Mouse (Mus musculus): ENCODE data around the gene Cpvl. TPM values are rescaled to one million over a fixed set of nuclear protein-coding genes. Genes with fewer than 3 reads are reported as not detected.

Gene Cpvl
- polyA plus RNA-seq, 1 experiment from 2014 or later = not detected

DNA sequence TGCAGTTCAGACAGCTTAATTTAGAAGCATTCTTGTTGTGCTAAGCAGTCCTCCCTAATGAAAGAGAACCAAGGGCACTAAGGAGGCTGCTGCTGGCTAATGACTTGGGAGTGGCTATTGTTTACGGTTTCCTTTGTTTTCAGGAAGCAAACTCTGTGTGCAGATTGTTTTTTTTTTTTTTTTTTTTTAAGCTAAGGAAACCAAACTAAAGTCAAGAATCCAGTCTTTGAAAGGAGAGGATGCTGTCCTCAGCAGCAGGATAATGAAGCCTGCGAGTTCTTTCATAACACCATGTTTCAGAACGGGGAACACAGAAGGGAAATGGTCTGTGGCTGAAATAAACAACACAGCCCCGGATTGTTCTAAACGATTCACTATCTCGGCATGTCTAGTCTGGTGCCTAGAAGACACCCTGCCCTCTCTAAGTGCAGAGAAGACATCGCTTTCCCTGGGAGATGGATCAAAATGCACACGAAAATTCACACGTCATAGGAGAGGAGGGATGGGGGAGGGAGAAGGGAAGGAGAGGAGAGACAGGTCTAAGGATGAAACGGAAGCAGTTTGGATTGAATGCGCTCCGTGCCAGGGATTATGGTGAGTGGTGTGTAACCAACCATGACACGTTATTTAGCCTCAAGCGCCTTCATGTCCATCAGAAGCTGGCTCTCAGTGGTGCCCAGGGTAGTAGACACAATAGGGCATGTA, 97.8 kb downstream of the Cpvl start:
- H3K4me3 ChIP-seq (ENCODE audit: low read depth, low read length) = peak overlapping the region; percentile 16
- peak; percentile 89 for ATAC-seq
- H3K9ac ChIP-seq (ENCODE audit: low read depth, low read length) = peak overlapping the region; percentile 3; the same call in 1 of the 2 replicates
- H3K9me3 ChIP-seq (replicated peaks; ENCODE audit: control insufficient read depth, low read length, poor library complexity, severe bottlenecking) = peaks cover 7% of the 10 kb centered on the region; the same call in 1 of the 2 replicates
- no peaks in the 10 kb centered on the region for H3K36me3 ChIP-seq (ENCODE audit: control insufficient read depth, insufficient read depth, low read length)
- H3K27ac ChIP-seq (ENCODE audit: low read length) = peak overlapping the region; percentile 62
- H3K4me2 ChIP-seq (ENCODE audit: low read length) = peak overlapping the region; percentile 43
- WGBS = 3% methylated on average over 14 of the region's 14 CpGs
- peaks cover 18% of the 10 kb centered on the region for H3K4me1 ChIP-seq (ENCODE audit: control insufficient read depth, insufficient read depth, low read length)
- H3K27me3 ChIP-seq (ENCODE audit: control insufficient read depth, insufficient read depth, low read depth, low read length) = no peaks in the 10 kb centered on the region

DNA sequence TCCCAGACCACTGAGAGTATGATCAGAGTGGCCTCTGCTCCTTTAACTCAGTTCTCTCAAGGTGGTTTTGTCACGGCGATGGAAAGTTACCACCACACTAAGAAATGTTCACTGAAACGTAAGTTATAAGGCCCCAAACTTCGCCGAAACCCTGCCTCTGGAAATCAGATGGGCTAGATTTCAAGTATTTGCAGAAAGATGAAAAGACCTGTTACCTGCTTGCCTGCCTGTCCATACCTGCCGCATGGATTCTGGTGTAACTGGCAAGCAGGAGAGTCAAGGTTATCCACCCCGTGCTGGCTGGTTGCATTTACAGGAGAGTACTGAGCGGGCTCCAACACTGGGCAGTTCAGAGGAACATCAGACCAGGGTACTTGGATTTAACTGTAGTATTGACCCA, 98.9 kb downstream of the Cpvl start:
- Histone ChIP-seq H3K27me3 (ENCODE audit: control insufficient read depth, insufficient read depth, low read depth, low read length) (no peaks in the 10 kb centered on the region), H3K4me3 (ENCODE audit: low read depth, low read length) (no peak overlapping the region), H3K4me1 (ENCODE audit: control insufficient read depth, insufficient read depth, low read length) (peaks cover 18% of the 10 kb centered on the region), H3K9ac (ENCODE audit: low read depth, low read length) (no peak overlapping the region), H3K36me3 (ENCODE audit: control insufficient read depth, insufficient read depth, low read length) (no peaks in the 10 kb centered on the region), H3K9me3 (replicated peaks; ENCODE audit: control insufficient read depth, low read length, poor library complexity, severe bottlenecking) (peaks cover 7% of the 10 kb centered on the region; the same call in 1 of the 2 replicates), H3K27ac (ENCODE audit: low read length) (no peak overlapping the region), H3K4me2 (ENCODE audit: low read length) (no peak overlapping the region)
- 93% methylated on average over 8 of the region's 8 CpGs for WGBS
- ATAC-seq = no peak

DNA sequence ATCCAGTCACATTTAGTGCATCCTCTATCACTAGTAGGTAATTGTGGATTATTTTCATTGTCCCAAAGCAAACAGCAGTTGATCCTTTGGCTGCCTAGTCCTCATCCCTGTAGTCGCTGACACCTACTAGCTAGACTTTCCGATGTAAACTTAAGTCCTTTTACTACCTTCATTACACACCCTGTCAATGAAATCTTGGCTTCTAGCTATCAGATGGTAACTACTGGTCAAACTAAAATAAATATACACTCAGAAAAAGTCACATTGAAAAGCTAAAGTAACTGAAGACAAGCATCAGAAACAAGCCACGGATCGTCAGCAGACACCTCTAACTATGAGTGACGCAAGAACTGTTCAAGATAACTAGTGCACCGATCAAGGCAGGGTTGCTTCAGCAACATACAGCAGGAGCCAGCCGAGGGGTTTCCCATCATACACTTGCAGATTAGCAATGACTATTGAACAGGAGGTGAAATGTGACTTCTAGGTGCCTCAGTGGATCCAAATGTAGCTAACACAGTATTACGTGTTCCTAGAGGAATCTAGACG, 103.5 kb downstream of the Cpvl start:
- Histone ChIP-seq H3K36me3 (ENCODE audit: control insufficient read depth, insufficient read depth, low read length) (no peaks in the 10 kb centered on the region), H3K9me3 (replicated peaks; ENCODE audit: control insufficient read depth, low read length, poor library complexity, severe bottlenecking) (peaks cover 7% of the 10 kb centered on the region; the same call in 1 of the 2 replicates), H3K9ac (ENCODE audit: low read depth, low read length) (no peak overlapping the region), H3K27me3 (ENCODE audit: control insufficient read depth, insufficient read depth, low read depth, low read length) (no peaks in the 10 kb centered on the region), H3K4me3 (ENCODE audit: low read depth, low read length) (no peak overlapping the region), H3K4me1 (ENCODE audit: control insufficient read depth, insufficient read depth, low read length) (no peaks in the 10 kb centered on the region), H3K27ac (ENCODE audit: low read length) (no peak overlapping the region), H3K4me2 (ENCODE audit: low read length) (no peak overlapping the region)
- 90% methylated on average over 9 of the region's 9 CpGs for WGBS
- ATAC-seq = no peak

DNA sequence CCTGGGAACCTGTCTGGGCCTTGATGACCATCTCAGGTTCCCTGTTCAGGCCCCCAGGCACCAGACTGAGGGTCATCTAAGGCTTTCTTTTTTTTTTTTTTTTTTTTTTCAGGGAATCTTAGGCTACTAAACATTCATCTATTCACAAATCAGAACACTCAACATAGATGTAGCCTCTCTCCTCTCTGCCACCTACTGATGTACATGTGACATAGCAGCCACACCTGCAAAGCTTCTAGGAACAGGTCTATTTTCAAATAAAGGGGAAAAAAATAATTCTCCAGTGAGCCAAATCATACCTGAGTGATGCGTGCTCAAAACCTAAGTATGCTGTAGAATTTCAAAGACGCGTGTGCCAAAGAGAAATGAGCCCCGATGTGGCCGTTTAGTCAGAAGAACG, 106.6 kb downstream of the Cpvl start:
- no peaks in the 10 kb centered on the region for H3K4me1 ChIP-seq (ENCODE audit: control insufficient read depth, insufficient read depth, low read length)
- H3K4me2 ChIP-seq (ENCODE audit: low read length) = no peak overlapping the region
- 0 out of 2 replicates have a peak, but pooled peaks cover 3% of the 10 kb centered on the region for H3K9me3 ChIP-seq (replicated peaks; ENCODE audit: control insufficient read depth, low read length, poor library complexity, severe bottlenecking)
- no peak overlapping the region for H3K4me3 ChIP-seq (ENCODE audit: low read depth, low read length)
- WGBS = 94% methylated on average over 6 of the region's 6 CpGs
- ATAC-seq = no peak
- H3K9ac ChIP-seq (ENCODE audit: low read depth, low read length) = no peak overlapping the region
- no peaks in the 10 kb centered on the region for H3K36me3 ChIP-seq (ENCODE audit: control insufficient read depth, insufficient read depth, low read length)
- no peak overlapping the region for H3K27ac ChIP-seq (ENCODE audit: low read length)
- no peaks in the 10 kb centered on the region for H3K27me3 ChIP-seq (ENCODE audit: control insufficient read depth, insufficient read depth, low read depth, low read length)

DNA sequence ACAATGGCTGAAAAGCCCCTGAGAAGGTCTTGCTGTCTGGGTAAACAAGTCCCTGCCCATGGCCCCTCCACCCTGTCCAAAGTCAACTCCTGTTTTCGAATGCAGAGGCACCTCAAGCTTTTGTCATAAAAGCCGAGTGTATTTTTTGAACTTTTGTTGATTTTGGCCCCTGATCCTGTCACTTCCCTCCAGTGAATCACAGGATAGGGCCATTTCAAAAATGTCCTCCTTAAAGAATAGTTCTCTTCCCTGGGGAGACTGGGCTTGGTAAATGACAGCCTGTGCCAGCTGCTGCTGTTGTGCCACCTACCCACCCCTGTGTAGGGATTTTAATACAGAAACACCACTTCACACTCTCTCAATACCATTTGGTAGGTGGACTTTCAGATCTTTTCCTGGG, 115.5 kb downstream of the Cpvl start:
- Histone ChIP-seq H3K27ac (ENCODE audit: low read length) (no peak overlapping the region), H3K36me3 (ENCODE audit: control insufficient read depth, insufficient read depth, low read length) (no peaks in the 10 kb centered on the region), H3K4me1 (ENCODE audit: control insufficient read depth, insufficient read depth, low read length) (no peaks in the 10 kb centered on the region), H3K4me3 (ENCODE audit: low read depth, low read length) (no peak overlapping the region), H3K9me3 (replicated peaks; ENCODE audit: control insufficient read depth, low read length, poor library complexity, severe bottlenecking) (no peaks in the 10 kb centered on the region), H3K27me3 (ENCODE audit: control insufficient read depth, insufficient read depth, low read depth, low read length) (no peaks in the 10 kb centered on the region), H3K4me2 (ENCODE audit: low read length) (no peak overlapping the region), H3K9ac (ENCODE audit: low read depth, low read length) (no peak overlapping the region)
- 56% methylated on average over 2 of the region's 2 CpGs for WGBS
- ATAC-seq = no peak

DNA sequence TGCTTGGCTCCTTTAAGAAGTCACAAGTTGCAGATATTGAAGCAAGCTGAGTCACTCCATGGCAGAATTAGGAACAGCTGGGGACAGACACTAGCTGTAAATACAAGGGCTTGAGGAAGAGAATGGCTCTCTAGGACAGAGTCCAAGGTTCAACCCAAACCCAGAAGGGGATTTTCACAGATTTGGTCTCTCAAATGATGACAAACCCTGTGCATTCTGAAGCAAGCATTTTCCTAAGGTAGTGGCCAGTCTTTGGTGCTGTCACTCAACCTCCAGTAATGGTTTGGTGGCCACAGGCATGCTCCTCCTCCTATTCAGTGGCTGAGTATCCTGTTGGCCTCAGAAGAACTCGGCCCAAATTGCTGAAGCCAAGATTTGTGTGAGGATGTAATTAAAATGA, 119.4 kb downstream of the Cpvl start:
- H3K27me3 ChIP-seq (ENCODE audit: control insufficient read depth, insufficient read depth, low read depth, low read length) = no peaks in the 10 kb centered on the region
- H3K9me3 ChIP-seq (replicated peaks; ENCODE audit: control insufficient read depth, low read length, poor library complexity, severe bottlenecking) = no peaks in the 10 kb centered on the region
- WGBS = 38% methylated on average over 1 of the region's 1 CpGs
- no peak overlapping the region for H3K9ac ChIP-seq (ENCODE audit: low read depth, low read length)
- no peaks in the 10 kb centered on the region for H3K36me3 ChIP-seq (ENCODE audit: control insufficient read depth, insufficient read depth, low read length)
- ATAC-seq = no peak
- H3K4me3 ChIP-seq (ENCODE audit: low read depth, low read length) = no peak overlapping the region
- H3K4me1 ChIP-seq (ENCODE audit: control insufficient read depth, insufficient read depth, low read length) = 0 out of 2 replicates have a peak, but pooled peaks cover 2% of the 10 kb centered on the region
- no peak overlapping the region for H3K4me2 ChIP-seq (ENCODE audit: low read length)
- no peak overlapping the region for H3K27ac ChIP-seq (ENCODE audit: low read length)

DNA sequence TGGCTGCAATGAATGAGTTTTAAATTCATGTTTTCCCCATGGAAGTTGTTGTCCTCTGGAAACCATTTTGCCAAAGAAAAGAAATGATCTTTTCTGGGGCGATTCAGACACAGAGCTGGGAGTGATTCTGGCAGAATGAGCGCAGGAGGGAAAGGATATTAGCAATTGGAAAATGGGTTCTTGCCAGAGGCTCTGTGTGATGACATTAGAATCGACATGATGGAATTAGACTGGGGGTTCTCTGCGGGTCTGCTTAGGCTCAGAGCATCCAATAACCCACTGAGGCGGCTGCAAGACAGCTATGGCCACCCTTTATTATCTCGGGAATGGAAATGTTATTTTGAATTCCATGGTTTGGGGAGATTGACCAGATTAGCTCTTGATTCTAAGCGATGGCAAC, 120.6 kb downstream of the Cpvl start:
- Histone ChIP-seq H3K4me1 (ENCODE audit: control insufficient read depth, insufficient read depth, low read length) (0 out of 2 replicates have a peak, but pooled peaks cover 2% of the 10 kb centered on the region), H3K27ac (ENCODE audit: low read length) (no peak overlapping the region), H3K4me2 (ENCODE audit: low read length) (no peak overlapping the region), H3K27me3 (ENCODE audit: control insufficient read depth, insufficient read depth, low read depth, low read length) (no peaks in the 10 kb centered on the region), H3K9ac (ENCODE audit: low read depth, low read length) (no peak overlapping the region), H3K4me3 (ENCODE audit: low read depth, low read length) (no peak overlapping the region), H3K9me3 (replicated peaks; ENCODE audit: control insufficient read depth, low read length, poor library complexity, severe bottlenecking) (no peaks in the 10 kb centered on the region), H3K36me3 (ENCODE audit: control insufficient read depth, insufficient read depth, low read length) (no peaks in the 10 kb centered on the region)
- ATAC-seq = no peak
- 60% methylated on average over 7 of the region's 7 CpGs for WGBS

DNA sequence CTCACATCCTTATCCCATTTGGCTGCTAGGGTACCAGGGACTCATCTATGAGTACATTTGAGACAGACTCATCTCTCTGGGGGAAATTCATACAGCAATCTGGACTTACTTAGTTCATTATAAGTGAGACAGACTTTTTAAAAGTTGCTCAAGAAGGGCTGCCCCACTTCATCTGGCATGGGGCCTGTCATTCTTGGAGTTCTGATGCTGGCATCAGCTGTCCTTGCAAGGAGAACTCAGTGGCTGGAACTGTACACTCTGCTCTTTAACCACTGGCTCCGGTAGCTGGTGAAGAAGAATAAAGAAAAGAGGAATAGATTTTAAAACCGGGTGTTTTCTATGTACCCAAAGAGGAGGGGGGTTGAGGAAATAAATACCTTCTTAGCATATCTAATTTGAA, 121.7 kb downstream of the Cpvl start:
- Histone ChIP-seq H3K4me1 (ENCODE audit: control insufficient read depth, insufficient read depth, low read length) (0 out of 2 replicates have a peak, but pooled peaks cover 2% of the 10 kb centered on the region), H3K27ac (ENCODE audit: low read length) (no peak overlapping the region), H3K4me2 (ENCODE audit: low read length) (no peak overlapping the region), H3K27me3 (ENCODE audit: control insufficient read depth, insufficient read depth, low read depth, low read length) (no peaks in the 10 kb centered on the region), H3K4me3 (ENCODE audit: low read depth, low read length) (no peak overlapping the region), H3K9ac (ENCODE audit: low read depth, low read length) (no peak overlapping the region), H3K36me3 (ENCODE audit: control insufficient read depth, insufficient read depth, low read length) (no peaks in the 10 kb centered on the region), H3K9me3 (replicated peaks; ENCODE audit: control insufficient read depth, low read length, poor library complexity, severe bottlenecking) (no peaks in the 10 kb centered on the region)
- ATAC-seq = no peak
- WGBS = 75% methylated on average over 2 of the region's 2 CpGs

Measured in midbrain, embryonic 16.5 days (tissue).